Mouse (Mus musculus) kidney, embryonic 15.5 days (tissue): ENCODE results near the gene Cdkn2aip. TPM values are rescaled to one million over a fixed set of nuclear protein-coding genes. Genes with fewer than 3 reads are reported as not detected.

ENCODE experiments used
- ATAC-seq: fragments of 200-750 bp; cut with Nextera tagmentation; replicated peaks from 2 replicates; pipeline ENCODE4 v1.8.0; 2017; ENCODE audit warnings: moderate TSS enrichment; ENCODE audit not compliant: low FRiP score
- H3K27ac ChIP-seq: fragments of 300-500 bp; sonication (generic); 2 replicates; pipeline ENCODE4 v1.5.1; 2015; ENCODE audit warnings: mild to moderate bottlenecking, inconsistent platforms
- H3K27me3 ChIP-seq: fragments of 300-500 bp; sonication (generic); 2 replicates; pipeline ENCODE4 v1.6.1; 2015; ENCODE audit warnings: inconsistent platforms
- H3K36me3 ChIP-seq: fragments of 300-500 bp; sonication (generic); 2 replicates; pipeline ENCODE4 v1.6.1; 2015; ENCODE audit warnings: inconsistent platforms
- H3K4me1 ChIP-seq: fragments of 300-500 bp; sonication (generic); 2 replicates; pipeline ENCODE4 v1.6.1; 2015; ENCODE audit warnings: inconsistent platforms
- H3K4me2 ChIP-seq: fragments of 300-500 bp; sonication (generic); 2 replicates; pipeline ENCODE4 v1.6.1; 2015; ENCODE audit warnings: moderate library complexity, mild to moderate bottlenecking, inconsistent platforms
- H3K4me3 ChIP-seq: fragments of 300-500 bp; sonication (generic); replicated peaks from 2 replicates; pipeline ENCODE4 v1.5.1; 2015; ENCODE audit warnings: mild to moderate bottlenecking, inconsistent platforms
- H3K9ac ChIP-seq: fragments of 300-500 bp; sonication (generic); 2 replicates; pipeline ENCODE4 v1.6.1; 2015; ENCODE audit warnings: mild to moderate bottlenecking, inconsistent platforms
- H3K9me3 ChIP-seq: fragments of 300-500 bp; sonication (generic); replicated peaks from 2 replicates; pipeline ENCODE4 v1.6.1; 2016; ENCODE audit warnings: inconsistent platforms
- WGBS: fragments of 180-500 bp; shearing (Covaris S2); methylation state at CpG from one replicate; pipeline ENCODE4 v1.1.7; 2015; ENCODE audit warnings: mixed read lengths; 5-methylcytosine and 5-hydroxymethylcytosine counted together
- polyA plus RNA-seq: library from polyadenylated mRNA; unstranded; fragments of >200 nt; fragmentation: Nextera tagmentation; extraction: Ambion mirVana; gene quantifications from 2 replicates; pipeline ENCODE4 v1.2.1, GENCODE M21; 2015

Gene Cdkn2aip
- polyA plus RNA-seq, 1 experiment from 2014 or later, result 24.5 TPM

DNA sequence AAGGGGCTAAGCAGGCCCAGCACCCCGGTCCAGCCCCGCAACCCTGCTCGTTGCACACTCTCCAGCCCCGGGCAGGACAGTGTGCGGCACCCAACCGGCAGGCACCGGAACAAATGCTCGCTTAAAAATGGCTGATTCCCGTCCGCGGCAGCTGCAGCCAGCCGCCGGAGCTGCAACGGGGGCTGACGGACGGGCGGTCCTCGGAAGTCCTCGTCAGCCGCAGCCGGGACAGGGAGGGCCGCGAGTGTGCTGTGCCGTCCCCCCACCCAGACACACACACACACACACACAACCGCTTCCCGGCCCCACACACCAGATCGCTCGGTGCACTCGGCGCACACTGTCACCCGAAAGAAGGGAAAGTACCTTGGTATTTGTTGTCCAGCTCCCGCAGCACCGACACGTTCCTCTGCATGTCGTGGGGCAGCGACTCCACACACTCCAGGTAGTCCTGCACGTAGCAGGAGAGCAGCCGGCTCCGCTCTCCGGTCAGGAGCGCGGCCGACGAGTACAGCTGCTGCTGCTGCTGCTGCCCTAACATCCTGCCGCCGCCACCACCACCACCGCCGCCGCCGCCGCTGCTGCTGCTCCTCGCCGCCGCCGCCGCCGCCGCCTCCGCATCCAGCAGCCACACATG is 39.5 kb downstream of the Cdkn2aip start:
- Histone ChIP-seq H3K9me3 (no peaks in the 10 kb centered on the region), H3K27me3 (no peaks in the 10 kb centered on the region), H3K9ac (peak overlapping the region; percentile 94), H3K36me3 (no peaks in the 10 kb centered on the region), H3K4me1 (peaks cover 16% of the 10 kb centered on the region), H3K4me3 (peak overlapping the region; percentile 99), H3K4me2 (peak overlapping the region; percentile 80), H3K27ac (peak overlapping the region; percentile 99)
- 0% methylated on average over 58 of the region's 59 CpGs for WGBS
- ATAC-seq, result peak; percentile 1; the same call in 1 of the 2 replicates

DNA sequence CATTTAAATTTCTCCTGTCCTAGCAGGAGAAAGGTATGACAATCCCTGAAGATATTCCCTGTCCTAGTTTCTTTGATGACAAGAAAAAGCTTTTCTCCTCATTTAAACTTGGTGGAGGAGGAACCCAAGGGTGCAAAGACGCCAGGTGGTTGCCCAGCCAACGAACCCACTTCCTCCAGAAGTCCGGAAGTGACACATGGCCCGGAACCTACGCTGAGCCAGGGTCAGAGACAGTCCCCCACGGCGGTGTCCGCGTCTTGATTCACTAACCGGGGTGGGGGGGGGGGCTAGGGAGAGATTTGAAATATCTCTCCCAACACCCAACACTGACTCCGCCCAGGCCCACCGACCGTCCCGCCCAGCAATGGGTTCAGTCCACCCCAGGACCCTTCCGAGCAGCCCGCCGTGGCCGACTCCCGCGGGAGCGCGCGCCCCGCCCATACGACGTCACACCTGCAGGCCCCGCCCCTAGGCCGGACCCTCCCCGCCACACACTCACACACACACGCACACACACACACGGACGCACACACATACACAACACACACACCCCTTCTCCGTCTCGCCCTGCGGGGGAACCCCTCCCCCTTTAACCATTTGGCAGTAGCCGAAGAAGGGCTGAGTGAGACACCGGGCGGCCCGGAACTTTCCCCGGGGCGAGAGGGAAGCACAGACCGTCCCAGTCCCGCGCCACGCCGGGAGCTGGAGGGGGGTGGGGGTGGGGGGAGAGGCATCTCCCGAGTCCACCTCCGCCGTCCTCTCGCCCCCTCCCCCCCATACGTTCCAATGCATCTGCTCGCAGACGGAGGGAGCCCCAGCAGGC is 40.2 kb downstream of the Cdkn2aip start:
- ATAC-seq, result peak; percentile 75
- H3K9ac ChIP-seq, result peak overlapping the region; percentile 94
- peaks cover 16% of the 10 kb centered on the region for H3K4me1 ChIP-seq
- WGBS, result 0% methylated on average over 41 of the region's 53 CpGs
- H3K4me2 ChIP-seq, result peak overlapping the region; percentile 80
- no peaks in the 10 kb centered on the region for H3K9me3 ChIP-seq
- H3K4me3 ChIP-seq, result peak overlapping the region; percentile 99
- peaks cover 5% of the 10 kb centered on the region for H3K36me3 ChIP-seq
- H3K27ac ChIP-seq, result peak overlapping the region; percentile 99
- no peaks in the 10 kb centered on the region for H3K27me3 ChIP-seq

GRCm38 (mm10) chr8:47664231-47664785 is 49.4 kb downstream of the Cdkn2aip start:
- 86% methylated on average over 8 of the region's 8 CpGs for WGBS
- H3K36me3 ChIP-seq, result peaks cover 34% of the 10 kb centered on the region
- no peak overlapping the region for H3K27ac ChIP-seq
- H3K4me1 ChIP-seq, result no peaks in the 10 kb centered on the region
- no peak overlapping the region for H3K4me3 ChIP-seq
- H3K9me3 ChIP-seq, result no peaks in the 10 kb centered on the region
- ATAC-seq, result no peak
- H3K4me2 ChIP-seq, result no peak overlapping the region
- H3K9ac ChIP-seq, result no peak overlapping the region
- no peaks in the 10 kb centered on the region for H3K27me3 ChIP-seq

GRCm38 (mm10) chr8:47663201-47663600 is 50.5 kb downstream of the Cdkn2aip start:
- Histone ChIP-seq H3K9me3 (no peaks in the 10 kb centered on the region), H3K4me2 (no peak overlapping the region), H3K4me1 (no peaks in the 10 kb centered on the region), H3K27me3 (no peaks in the 10 kb centered on the region), H3K4me3 (no peak overlapping the region), H3K36me3 (peaks cover 26% of the 10 kb centered on the region), H3K27ac (no peak overlapping the region), H3K9ac (no peak overlapping the region)
- ATAC-seq, result no peak
- WGBS, result 77% methylated on average over 5 of the region's 5 CpGs

GRCm38 (mm10) chr8:47662716-47663115 is 51.0 kb downstream of the Cdkn2aip start:
- Histone ChIP-seq H3K4me3 (no peak overlapping the region), H3K36me3 (peaks cover 22% of the 10 kb centered on the region), H3K27ac (no peak overlapping the region), H3K4me1 (no peaks in the 10 kb centered on the region), H3K9ac (no peak overlapping the region), H3K27me3 (no peaks in the 10 kb centered on the region), H3K9me3 (no peaks in the 10 kb centered on the region), H3K4me2 (no peak overlapping the region)
- ATAC-seq, result no peak
- 91% methylated on average over 5 of the region's 5 CpGs for WGBS

DNA sequence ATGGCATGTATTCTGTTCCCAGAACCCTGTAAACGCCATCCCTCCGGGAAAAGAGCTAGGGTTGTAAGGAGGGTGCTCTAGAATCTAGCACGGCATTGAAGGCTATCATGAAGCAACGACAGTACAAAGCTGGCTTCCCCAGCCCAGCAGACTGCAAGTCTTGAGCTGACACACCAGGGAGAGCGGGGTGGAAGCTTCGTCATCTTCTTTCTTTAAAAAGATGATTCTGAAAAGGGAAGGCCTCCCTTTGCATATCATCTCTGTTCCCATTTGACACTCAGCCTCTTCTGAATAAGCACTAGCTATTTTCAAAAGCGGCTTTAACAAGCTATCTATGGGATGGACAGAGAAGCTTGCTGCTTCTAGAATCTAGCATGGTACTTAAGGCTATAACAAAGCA is 53.3 kb downstream of the Cdkn2aip start:
- Histone ChIP-seq H3K4me1 (no peaks in the 10 kb centered on the region), H3K27me3 (no peaks in the 10 kb centered on the region), H3K4me2 (no peak overlapping the region), H3K36me3 (peaks cover 4% of the 10 kb centered on the region; the same call in 1 of the 2 replicates), H3K4me3 (no peak overlapping the region), H3K27ac (no peak overlapping the region), H3K9ac (no peak overlapping the region), H3K9me3 (no peaks in the 10 kb centered on the region)
- ATAC-seq, result no peak
- 90% methylated on average over 7 of the region's 7 CpGs for WGBS

- H3K36me3 ChIP-seq, result no peaks in the 10 kb centered on the region
- H3K9me3 ChIP-seq, result no peaks in the 10 kb centered on the region
- H3K4me2 ChIP-seq, result no peak overlapping the region
- no peak overlapping the region for H3K27ac ChIP-seq
- H3K4me3 ChIP-seq, result no peak overlapping the region
- H3K4me1 ChIP-seq, result no peaks in the 10 kb centered on the region
- H3K9ac ChIP-seq, result no peak overlapping the region
- no peaks in the 10 kb centered on the region for H3K27me3 ChIP-seq
- no peak for ATAC-seq
- 88% methylated on average over 5 of the region's 5 CpGs for WGBS
Observed at GRCm38 (mm10) chr8:47659463-47659862, 54.3 kb downstream of the Cdkn2aip start.

Other genes with a start within 250 kb of the Cdkn2aip start
- 32.5 and 34.5 TPM in 2 replicates for gene Trappc11, start 180.5 kb downstream of the Cdkn2aip start, polyA plus RNA-seq
- gene Rwdd4a, start 180.3 kb downstream of the Cdkn2aip start, polyA plus RNA-seq, result 38.5 and 38.7 TPM in 2 replicates
- gene Ing2, start 38.4 kb downstream of the Cdkn2aip start, polyA plus RNA-seq, result 10.8 and 13.0 TPM in 2 replicates
- gene Cldn24, start 108.2 kb upstream of the Cdkn2aip start, polyA plus RNA-seq, result not detected in 2 replicates
- gene Cldn22, start 110.5 kb upstream of the Cdkn2aip start, polyA plus RNA-seq, result not detected in 2 replicates